Mouse (Mus musculus) intestine, embryonic 16.5 days (tissue): Measurements from ENCODE around the gene Ncs1. TPM values are rescaled to one million over a fixed set of nuclear protein-coding genes. Genes with fewer than 3 reads are reported as not detected.

Source experiments
- ATAC-seq: fragments of 200-750 bp; cut with Nextera tagmentation; 2 replicates; pipeline ENCODE4 v1.8.0; 2017; ENCODE audit warnings: moderate TSS enrichment, moderate library complexity
- H3K27ac ChIP-seq: fragments of 300-500 bp; sonication (generic); 2 replicates; pipeline ENCODE4 v1.5.1; 2014; ENCODE audit warnings: mild to moderate bottlenecking, low read length
- H3K27me3 ChIP-seq: fragments of 300-500 bp; sonication (generic); replicated peaks from 2 replicates; pipeline ENCODE4 v1.6.1; 2014; ENCODE audit warnings: low read length, control low read depth, mixed read lengths; ENCODE audit not compliant: control insufficient read depth, insufficient read depth
- H3K36me3 ChIP-seq: fragments of 300-500 bp; sonication (generic); 2 replicates; pipeline ENCODE4 v1.6.1; 2014; ENCODE audit warnings: low read length, control low read depth; ENCODE audit not compliant: control insufficient read depth, insufficient read depth
- H3K4me1 ChIP-seq: fragments of 300-500 bp; sonication (generic); 2 replicates; pipeline ENCODE4 v1.6.1; 2014; ENCODE audit warnings: low read length, control low read depth, mixed read lengths; ENCODE audit not compliant: control insufficient read depth, insufficient read depth
- H3K4me2 ChIP-seq: fragments of 300-500 bp; sonication (generic); 2 replicates; pipeline ENCODE4 v1.6.1; 2014; ENCODE audit warnings: low read depth, low read length, control low read depth
- H3K4me3 ChIP-seq: fragments of 300-500 bp; sonication (generic); 2 replicates; pipeline ENCODE4 v1.5.1; 2014; ENCODE audit warnings: mild to moderate bottlenecking, low read length
- H3K9ac ChIP-seq: fragments of 300-500 bp; sonication (generic); 2 replicates; pipeline ENCODE4 v1.6.1; 2014; ENCODE audit warnings: low read depth, low read length
- H3K9me3 ChIP-seq: fragments of 300-500 bp; sonication (generic); 2 replicates; pipeline ENCODE4 v1.6.1; 2016; ENCODE audit warnings: low read length, control low read depth; ENCODE audit not compliant: control insufficient read depth
- WGBS: fragments of 180-500 bp; shearing (Covaris S2); extraction: QIAGEN DNeasy Blood & Tissue Kit; methylation state at CpG from one replicate; pipeline ENCODE4 v1.1.7; 2014; 5-methylcytosine and 5-hydroxymethylcytosine counted together
- polyA plus RNA-seq: library from polyadenylated mRNA; unstranded; fragments of >200 nt; fragmentation: Nextera tagmentation; extraction: Ambion mirVana; gene quantifications from 2 replicates; pipeline ENCODE4 v1.2.1, GENCODE M21; 2015

The Ncs1 gene
- polyA plus RNA-seq, 1 experiment from 2014 or later, result 18.7 TPM

DNA sequence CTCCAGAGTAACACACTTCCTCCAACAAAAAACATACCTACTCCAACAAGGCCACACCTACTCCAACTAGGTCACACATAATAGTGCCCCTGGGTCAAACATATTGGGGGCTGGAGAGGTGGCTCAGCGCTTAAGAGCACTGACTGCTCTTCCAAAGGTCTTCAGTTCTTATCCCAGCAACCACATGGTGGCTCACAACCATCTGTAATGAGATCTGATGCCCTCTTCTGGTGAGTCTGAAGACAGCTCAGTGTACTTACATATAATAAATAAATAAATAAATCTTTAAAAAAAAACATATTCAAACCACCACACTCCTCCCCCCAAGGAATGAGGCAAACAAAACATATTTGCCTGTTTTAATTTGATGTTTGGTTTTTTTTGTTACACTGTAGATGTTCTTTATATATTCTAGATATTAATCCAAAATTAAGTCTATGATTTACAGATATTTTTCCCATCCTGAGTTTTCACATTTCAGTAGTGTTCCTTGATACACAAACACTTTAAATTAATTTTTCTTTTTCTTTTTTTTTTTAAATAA is 16.8 kb upstream of the Ncs1 start:
- Histone ChIP-seq H3K27ac (no peak overlapping the region), H3K4me1 (no peaks in the 10 kb centered on the region), H3K4me2 (no peak overlapping the region), H3K9ac (no peak overlapping the region), H3K4me3 (no peak overlapping the region), H3K27me3 (no peaks in the 10 kb centered on the region), H3K36me3 (no peaks in the 10 kb centered on the region), H3K9me3 (no peaks in the 10 kb centered on the region)
- 47% methylated on average over 1 of the region's 1 CpGs for WGBS
- ATAC-seq, result no peak

DNA sequence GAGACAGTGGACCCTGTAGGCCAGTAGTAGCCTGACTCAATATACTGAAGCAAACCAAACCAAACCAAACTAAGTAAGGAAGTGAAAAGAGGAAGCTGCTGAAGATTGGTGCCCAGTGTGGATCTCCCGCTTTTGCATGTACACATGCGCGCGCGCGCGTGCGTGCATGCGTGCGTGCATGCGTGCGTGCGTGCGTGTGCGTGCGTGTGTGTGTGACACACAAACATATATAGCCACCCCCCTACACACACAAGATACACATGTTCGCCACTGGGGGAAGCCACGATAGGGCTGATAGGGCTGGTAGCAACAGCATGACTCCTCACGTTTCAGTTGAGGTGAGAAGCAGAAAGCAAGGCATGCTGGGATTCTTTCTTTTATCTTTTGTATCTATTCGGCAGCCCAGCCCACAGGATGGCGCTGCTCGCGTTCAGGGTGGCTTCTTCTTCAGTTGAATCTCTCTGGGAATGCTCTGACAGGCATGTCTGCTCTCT is 6.4 kb upstream of the Ncs1 start:
- H3K4me2 ChIP-seq, result peak overlapping the region; percentile 43
- peaks cover 3% of the 10 kb centered on the region; the same call in 1 of the 2 replicates for H3K4me1 ChIP-seq
- no peak overlapping the region for H3K27ac ChIP-seq
- no peaks in the 10 kb centered on the region; the same call in 1 of the 2 replicates for H3K27me3 ChIP-seq
- peak overlapping the region; percentile 28 for H3K4me3 ChIP-seq
- H3K9me3 ChIP-seq, result no peaks in the 10 kb centered on the region
- WGBS, result 37% methylated on average over 23 of the region's 23 CpGs
- no peaks in the 10 kb centered on the region for H3K36me3 ChIP-seq
- peak; percentile 33; the same call in 1 of the 2 replicates for ATAC-seq
- no peak overlapping the region for H3K9ac ChIP-seq

DNA sequence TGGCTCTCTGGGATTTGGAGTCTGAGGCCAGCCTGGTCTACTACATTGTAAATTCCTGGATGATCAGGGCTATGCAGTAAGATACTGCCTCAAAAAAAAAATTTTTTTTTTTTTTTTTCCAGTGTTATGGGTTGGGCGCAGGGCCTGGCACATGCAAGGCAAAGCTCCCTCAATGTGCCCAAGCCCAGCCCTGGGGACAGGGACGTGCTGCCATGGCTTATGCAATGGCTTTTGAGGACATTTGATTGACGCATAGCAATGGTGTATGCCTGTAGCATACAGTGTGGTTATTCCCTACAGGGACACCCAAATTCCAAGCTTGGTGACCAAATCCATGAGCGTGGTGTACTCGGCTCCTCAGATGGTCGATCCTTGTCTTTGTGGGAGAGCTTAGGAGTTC is 5.8 kb upstream of the Ncs1 start:
- WGBS, result 75% methylated on average over 6 of the region's 6 CpGs
- no peaks in the 10 kb centered on the region for H3K36me3 ChIP-seq
- H3K4me1 ChIP-seq, result peaks cover 9% of the 10 kb centered on the region; the same call in 1 of the 2 replicates
- H3K4me2 ChIP-seq, result peak overlapping the region; percentile 43; the same call in 1 of the 2 replicates
- H3K9ac ChIP-seq, result no peak overlapping the region
- H3K4me3 ChIP-seq, result 0 out of 2 replicates have a peak overlapping the region, but pooled peaks have one; percentile 28
- no peaks in the 10 kb centered on the region; the same call in 1 of the 2 replicates for H3K27me3 ChIP-seq
- H3K27ac ChIP-seq, result no peak overlapping the region
- H3K9me3 ChIP-seq, result no peaks in the 10 kb centered on the region
- ATAC-seq, result no peak

DNA sequence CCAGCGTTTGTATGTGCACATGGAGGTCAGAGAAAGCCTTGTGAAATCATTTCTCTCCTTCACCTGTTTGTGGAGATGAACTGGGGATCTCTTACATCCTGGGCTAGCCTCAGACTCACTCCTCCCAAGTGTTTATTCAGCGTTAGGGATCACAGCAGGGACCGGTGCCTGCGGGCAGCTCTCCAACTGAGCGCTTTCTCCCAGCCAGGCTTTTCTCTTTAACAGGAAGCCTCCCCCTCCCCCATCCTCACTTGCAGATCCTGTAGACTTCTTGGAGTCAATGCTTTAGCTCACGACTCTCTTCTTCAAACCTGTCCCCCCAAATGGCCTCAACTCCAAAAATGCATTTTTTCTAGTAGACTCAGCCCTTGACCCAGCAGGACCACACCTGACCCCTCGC is 4.0 kb upstream of the Ncs1 start:
- no peak overlapping the region for H3K4me2 ChIP-seq
- WGBS, result 14% methylated on average over 7 of the region's 7 CpGs
- no peak for ATAC-seq

DNA sequence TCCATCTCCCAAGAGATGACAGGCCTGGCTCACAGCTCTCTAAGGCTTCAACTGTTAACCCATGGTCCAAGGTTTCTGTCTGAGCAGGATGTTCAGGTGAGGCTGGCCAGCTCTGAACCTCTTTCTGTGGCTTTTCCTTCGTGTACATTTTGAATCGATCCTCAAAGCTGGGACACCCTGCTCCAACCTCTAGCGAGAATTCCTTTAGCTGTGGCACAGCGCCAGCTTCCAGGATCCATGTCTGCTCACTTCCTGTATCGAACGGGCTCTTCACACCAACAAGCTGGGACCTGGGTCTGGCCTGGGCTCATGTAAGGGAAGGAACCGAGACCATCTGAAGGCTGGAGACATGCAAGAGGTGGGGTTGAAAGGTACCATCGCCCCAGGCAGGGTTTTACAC is 1.4 kb upstream of the Ncs1 start:
- no peak overlapping the region for H3K4me3 ChIP-seq
- H3K4me2 ChIP-seq, result no peak overlapping the region
- H3K9ac ChIP-seq, result no peak overlapping the region
- no peaks in the 10 kb centered on the region for H3K36me3 ChIP-seq
- peaks cover 30% of the 10 kb centered on the region for H3K4me1 ChIP-seq
- H3K9me3 ChIP-seq, result no peaks in the 10 kb centered on the region
- ATAC-seq, result no peak
- WGBS, result 57% methylated on average over 8 of the region's 8 CpGs
- no peak overlapping the region for H3K27ac ChIP-seq
- H3K27me3 ChIP-seq, result no peaks in the 10 kb centered on the region; the same call in 1 of the 2 replicates

More for the DNA sequence above, 4.0 kb upstream of the Ncs1 start:
- Histone ChIP-seq H3K36me3 (no peaks in the 10 kb centered on the region), H3K9ac (no peak overlapping the region), H3K9me3 (no peaks in the 10 kb centered on the region), H3K4me1 (peaks cover 19% of the 10 kb centered on the region), H3K27ac (no peak overlapping the region), H3K27me3 (no peaks in the 10 kb centered on the region; the same call in 1 of the 2 replicates), H3K4me3 (no peak overlapping the region)

DNA sequence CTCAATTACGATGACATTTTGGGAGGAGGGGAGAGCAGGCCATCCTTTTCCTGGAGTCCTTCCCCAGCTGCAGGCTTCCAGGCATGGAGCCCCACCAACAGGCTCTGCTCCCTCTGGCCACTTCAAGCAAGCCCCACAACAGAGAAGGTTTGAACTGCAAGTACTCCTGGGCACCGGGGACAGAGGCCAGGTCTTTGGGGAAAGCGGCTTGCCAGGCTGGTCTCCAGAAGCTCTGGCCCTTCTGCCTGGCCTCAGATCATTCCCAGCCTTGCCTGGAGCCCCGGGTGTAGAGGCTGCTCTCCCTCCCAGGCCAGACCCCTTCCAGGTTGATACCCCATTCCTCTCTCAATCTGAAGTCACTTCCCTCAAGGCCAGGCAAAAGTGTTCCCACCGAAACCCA is 572 bp upstream of the Ncs1 start:
- Histone ChIP-seq H3K4me3 (peak overlapping the region; percentile 80), H3K4me2 (peak overlapping the region; percentile 98), H3K27me3 (no peaks in the 10 kb centered on the region; the same call in 1 of the 2 replicates), H3K9me3 (no peaks in the 10 kb centered on the region), H3K36me3 (no peaks in the 10 kb centered on the region), H3K4me1 (peaks cover 30% of the 10 kb centered on the region), H3K9ac (peak overlapping the region; percentile 82), H3K27ac (peak overlapping the region; percentile 9; the same call in 1 of the 2 replicates)
- WGBS, result 26% methylated on average over 5 of the region's 5 CpGs
- ATAC-seq, result no peak

DNA sequence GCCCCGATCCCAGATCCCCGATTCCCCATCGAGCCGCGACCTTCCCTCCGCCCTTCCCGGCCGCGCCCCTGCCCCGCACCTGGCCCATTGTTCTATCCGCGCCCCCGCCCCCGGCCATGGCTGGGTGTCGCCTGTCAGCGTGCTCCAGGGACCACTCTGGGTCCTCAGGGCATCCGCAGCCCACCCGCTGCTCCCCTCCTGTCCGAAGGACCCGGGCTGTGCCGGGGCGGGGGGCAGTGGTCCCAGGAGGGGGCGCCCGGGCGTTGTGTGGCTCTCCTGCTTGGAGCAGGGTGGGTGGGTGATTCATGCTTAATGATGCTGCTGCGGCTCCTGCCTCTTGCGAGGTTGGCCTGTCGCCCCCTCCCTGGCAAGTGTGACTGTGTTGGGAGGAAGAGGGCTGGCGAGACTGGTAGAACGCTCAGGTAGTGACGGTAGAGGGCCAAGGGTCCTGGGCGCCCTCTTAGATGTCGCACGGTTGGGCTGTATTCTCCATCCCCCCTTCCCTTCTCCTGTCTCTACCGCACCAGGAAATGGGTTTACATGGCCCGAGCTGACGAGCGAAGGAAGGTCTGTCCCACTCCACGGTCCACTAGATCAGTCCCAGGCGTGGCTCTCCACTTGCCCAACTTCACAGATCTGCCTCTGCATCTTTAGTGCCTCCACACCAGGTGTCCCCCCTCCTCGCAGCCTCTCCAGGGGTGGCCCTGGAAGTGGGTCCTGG is 788 bp downstream of the Ncs1 start:
- peaks cover 33% of the 10 kb centered on the region for H3K4me1 ChIP-seq
- H3K9ac ChIP-seq, result peak overlapping the region; percentile 82
- H3K4me3 ChIP-seq, result peak overlapping the region; percentile 80

DNA sequence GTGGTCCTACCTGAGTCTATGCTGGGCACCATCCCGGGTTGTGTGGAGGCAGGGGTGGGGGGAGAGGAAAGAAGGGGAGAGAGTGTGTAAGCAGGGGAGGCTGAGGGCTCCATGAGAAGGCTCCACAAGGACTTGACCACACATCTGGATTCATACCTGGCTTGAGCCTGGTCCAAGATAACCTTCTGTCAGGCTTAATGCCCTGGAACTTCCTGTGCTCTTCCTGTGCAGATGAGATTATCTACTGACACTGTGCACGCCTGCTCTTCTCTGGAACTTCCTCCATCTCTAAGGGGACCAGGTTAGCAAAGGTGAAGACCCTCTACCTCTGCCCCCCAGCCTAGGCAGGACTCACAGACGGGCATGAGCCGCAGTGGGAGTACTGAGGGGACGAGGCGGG is 3.2 kb downstream of the Ncs1 start:
- peaks cover 33% of the 10 kb centered on the region for H3K4me1 ChIP-seq
- H3K9me3 ChIP-seq, result no peaks in the 10 kb centered on the region
- no peak overlapping the region for H3K4me3 ChIP-seq
- WGBS, result 87% methylated on average over 6 of the region's 6 CpGs
- ATAC-seq, result no peak
- H3K9ac ChIP-seq, result no peak overlapping the region
- H3K27ac ChIP-seq, result no peak overlapping the region
- no peaks in the 10 kb centered on the region for H3K36me3 ChIP-seq
- no peak overlapping the region for H3K4me2 ChIP-seq
- no peaks in the 10 kb centered on the region; the same call in 1 of the 2 replicates for H3K27me3 ChIP-seq

More for the DNA sequence above, 788 bp downstream of the Ncs1 start:
- peak; percentile 45 for ATAC-seq
- no peaks in the 10 kb centered on the region for H3K36me3 ChIP-seq
- WGBS, result 1% methylated on average over 34 of the region's 41 CpGs
- no peaks in the 10 kb centered on the region for H3K9me3 ChIP-seq
- peak overlapping the region; percentile 18; the same call in 1 of the 2 replicates for H3K27ac ChIP-seq
- H3K27me3 ChIP-seq, result no peaks in the 10 kb centered on the region; the same call in 1 of the 2 replicates
- H3K4me2 ChIP-seq, result peak overlapping the region; percentile 98

DNA sequence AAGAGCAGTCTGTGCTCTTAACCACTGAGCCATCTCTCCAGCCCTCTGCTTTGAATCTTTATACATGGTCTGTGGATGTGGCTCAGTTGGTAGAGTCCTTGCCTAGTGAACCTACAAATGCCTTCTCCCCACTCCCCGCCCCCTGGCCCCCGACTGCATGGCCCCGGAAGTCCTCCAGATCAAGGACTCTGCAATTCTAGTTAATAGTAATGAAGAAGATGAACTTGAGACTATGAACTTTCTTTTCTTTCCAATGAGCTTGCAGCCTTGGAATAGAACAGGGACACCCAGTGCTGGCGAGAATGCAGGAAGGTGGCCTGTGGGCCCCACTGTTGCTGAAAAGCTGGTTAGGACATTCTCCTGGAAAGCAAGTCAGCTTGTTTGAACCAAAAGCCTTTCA is 6.5 kb downstream of the Ncs1 start:
- no peaks in the 10 kb centered on the region for H3K27me3 ChIP-seq
- H3K4me1 ChIP-seq, result peaks cover 40% of the 10 kb centered on the region
- no peaks in the 10 kb centered on the region for H3K9me3 ChIP-seq
- peak overlapping the region; percentile 35 for H3K27ac ChIP-seq
- H3K36me3 ChIP-seq, result no peaks in the 10 kb centered on the region
- WGBS, result 80% methylated on average over 4 of the region's 4 CpGs
- no peak overlapping the region for H3K9ac ChIP-seq
- H3K4me2 ChIP-seq, result no peak overlapping the region
- no peak overlapping the region for H3K4me3 ChIP-seq
- ATAC-seq, result 0 out of 2 replicates have a peak, but pooled peaks have one; percentile 37
